Mouse (Mus musculus): ENCODE measurements around the gene Cldnd1.
A peak's percentile ranks its signal among the peaks of the same experiment; 100 is the strongest.

GRCm38 (mm10) chr16:58678660-58679059 is 49.0 kb upstream of the Cldnd1 start:
- TF ChIP-seq CTCF (IDR thresholded peaks at IDR 0.05; ENCODE audit: borderline replicate concordance, insufficient read depth, low read length) (peak; percentile 4; the same call in 1 of the 2 replicates), POLR2A (IDR thresholded peaks at IDR 0.05; ENCODE audit: low read depth, low read length) (no peak)
